Mouse (Mus musculus) neural tube, embryonic 13.5 days (tissue): ENCODE measurements around the gene Myoz2. TPM values are rescaled to one million over a fixed set of nuclear protein-coding genes. Genes with fewer than 3 reads are reported as not detected.

Experiments used
- ATAC-seq: fragments of 200-750 bp; cut with Nextera tagmentation; 2 replicates; pipeline ENCODE4 v1.8.0; 2017; ENCODE audit warnings: low read depth, mild to moderate bottlenecking, moderate TSS enrichment, moderate library complexity
- H3K27ac ChIP-seq: fragments of 300-500 bp; sonication (generic); replicated peaks from 2 replicates; pipeline ENCODE4 v1.5.1; 2015; ENCODE audit warnings: moderate library complexity, mild to moderate bottlenecking, inconsistent platforms
- H3K27me3 ChIP-seq: fragments of 300-500 bp; sonication (generic); 2 replicates; pipeline ENCODE4 v1.6.1; 2015; ENCODE audit warnings: mild to moderate bottlenecking, inconsistent platforms
- H3K36me3 ChIP-seq: fragments of 300-500 bp; sonication (generic); 2 replicates; pipeline ENCODE4 v1.6.1; 2015; ENCODE audit warnings: mild to moderate bottlenecking, inconsistent platforms
- H3K4me1 ChIP-seq: fragments of 300-500 bp; sonication (generic); replicated peaks from 2 replicates; pipeline ENCODE4 v1.6.1; 2015; ENCODE audit warnings: inconsistent platforms
- H3K4me2 ChIP-seq: fragments of 300-500 bp; sonication (generic); 2 replicates; pipeline ENCODE4 v1.6.1; 2015; ENCODE audit warnings: inconsistent platforms, mild to moderate bottlenecking, moderate library complexity
- H3K4me3 ChIP-seq: fragments of 300-500 bp; sonication (generic); 2 replicates; pipeline ENCODE4 v1.5.1; 2015; ENCODE audit warnings: mild to moderate bottlenecking, inconsistent platforms
- H3K9ac ChIP-seq: fragments of 300-500 bp; sonication (generic); 2 replicates; pipeline ENCODE4 v1.6.1; 2015; ENCODE audit warnings: moderate library complexity, mild to moderate bottlenecking, inconsistent platforms
- H3K9me3 ChIP-seq: fragments of 300-500 bp; sonication (generic); 2 replicates; pipeline ENCODE4 v1.6.1; 2016; ENCODE audit warnings: inconsistent platforms
- WGBS: fragments of 180-500 bp; shearing (Covaris S2); methylation state at CpG from one replicate; pipeline ENCODE4 v1.1.7; 2015; 5-methylcytosine and 5-hydroxymethylcytosine counted together
- polyA plus RNA-seq: library from polyadenylated mRNA; unstranded; fragments of >200 nt; fragmentation: Nextera tagmentation; extraction: Ambion mirVana; gene quantifications from 2 replicates; pipeline ENCODE4 v1.2.1, GENCODE M21; 2015

Myoz2 gene
- polyA plus RNA-seq, 1 experiment from 2014 or later, result 0.81 TPM

DNA sequence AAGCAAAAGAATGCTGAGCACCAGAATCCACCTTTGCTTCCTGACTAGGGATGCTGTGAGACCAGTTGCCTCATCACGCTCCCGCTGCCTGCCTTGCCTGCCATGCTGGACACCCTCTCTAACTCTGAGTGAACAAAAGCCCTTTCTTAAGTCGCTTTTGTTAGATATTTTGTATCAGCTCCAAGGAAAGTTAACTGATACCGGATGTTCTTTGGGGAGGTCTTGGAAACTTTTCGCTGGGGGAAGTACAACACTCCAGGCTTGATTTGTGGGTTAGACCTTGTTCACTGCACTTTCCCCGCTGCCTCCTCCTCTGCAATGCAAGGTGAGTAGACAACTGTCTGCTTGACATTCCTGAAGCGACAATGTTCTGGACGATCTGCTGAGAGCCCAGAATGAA is 36.3 kb downstream of the Myoz2 start:
- Histone ChIP-seq H3K4me1 (no peaks in the 10 kb centered on the region), H3K4me2 (no peak overlapping the region), H3K4me3 (no peak overlapping the region), H3K9me3 (peaks cover 4% of the 10 kb centered on the region; the same call in 1 of the 2 replicates), H3K27me3 (no peaks in the 10 kb centered on the region), H3K27ac (no peak overlapping the region), H3K36me3 (no peaks in the 10 kb centered on the region), H3K9ac (no peak overlapping the region)
- WGBS, result 73% methylated on average over 8 of the region's 8 CpGs
- ATAC-seq, result no peak

- 21% methylated on average over 1 of the region's 1 CpGs for WGBS
- no peak for ATAC-seq
These were observed 37.8 kb downstream of the Myoz2 start for GRCm38 (mm10) chr3:122996968-122997367.

GRCm38 (mm10) chr3:122986906-122987305 is 47.9 kb downstream of the Myoz2 start:
- 90% methylated on average over 11 of the region's 11 CpGs for WGBS
- no peak overlapping the region for H3K4me2 ChIP-seq
- no peaks in the 10 kb centered on the region for H3K36me3 ChIP-seq
- H3K9me3 ChIP-seq, result no peaks in the 10 kb centered on the region
- no peak overlapping the region for H3K9ac ChIP-seq
- H3K27me3 ChIP-seq, result no peaks in the 10 kb centered on the region
- peaks cover 13% of the 10 kb centered on the region; the same call in 1 of the 2 replicates for H3K4me1 ChIP-seq
- no peak overlapping the region for H3K27ac ChIP-seq
- no peak overlapping the region for H3K4me3 ChIP-seq
- ATAC-seq, result no peak

More at GRCm38 (mm10) chr3:122996968-122997367, 37.8 kb downstream of the Myoz2 start:
- Histone ChIP-seq H3K36me3 (no peaks in the 10 kb centered on the region), H3K9ac (no peak overlapping the region), H3K27me3 (no peaks in the 10 kb centered on the region), H3K9me3 (peaks cover 4% of the 10 kb centered on the region; the same call in 1 of the 2 replicates), H3K4me3 (no peak overlapping the region), H3K4me1 (no peaks in the 10 kb centered on the region), H3K4me2 (no peak overlapping the region), H3K27ac (no peak overlapping the region)

DNA sequence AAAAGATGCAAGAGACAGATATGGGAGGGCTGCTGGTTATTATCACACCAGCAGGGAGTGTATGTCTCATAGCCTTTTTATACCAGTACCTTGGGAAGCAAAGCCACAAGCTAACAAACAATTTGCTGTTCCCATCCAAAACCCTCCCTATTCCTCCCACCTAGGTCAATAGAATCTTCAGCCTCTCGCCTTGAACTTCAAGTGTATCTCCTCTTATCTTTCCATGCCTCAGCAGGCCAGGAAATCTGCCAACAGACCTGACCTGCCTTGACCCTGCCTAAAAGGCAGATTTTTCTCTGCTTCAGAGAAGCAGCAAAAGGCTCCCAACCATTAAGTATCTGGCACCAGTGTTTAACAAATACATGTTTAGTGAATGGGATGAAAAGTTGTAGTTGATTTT is 48.4 kb downstream of the Myoz2 start:
- ATAC-seq, result no peak
- Histone ChIP-seq H3K4me1 (peaks cover 13% of the 10 kb centered on the region; the same call in 1 of the 2 replicates), H3K27ac (no peak overlapping the region), H3K27me3 (no peaks in the 10 kb centered on the region), H3K4me3 (no peak overlapping the region), H3K36me3 (no peaks in the 10 kb centered on the region), H3K9ac (no peak overlapping the region), H3K4me2 (no peak overlapping the region), H3K9me3 (no peaks in the 10 kb centered on the region)
- 76% methylated on average over 1 of the region's 1 CpGs for WGBS

DNA sequence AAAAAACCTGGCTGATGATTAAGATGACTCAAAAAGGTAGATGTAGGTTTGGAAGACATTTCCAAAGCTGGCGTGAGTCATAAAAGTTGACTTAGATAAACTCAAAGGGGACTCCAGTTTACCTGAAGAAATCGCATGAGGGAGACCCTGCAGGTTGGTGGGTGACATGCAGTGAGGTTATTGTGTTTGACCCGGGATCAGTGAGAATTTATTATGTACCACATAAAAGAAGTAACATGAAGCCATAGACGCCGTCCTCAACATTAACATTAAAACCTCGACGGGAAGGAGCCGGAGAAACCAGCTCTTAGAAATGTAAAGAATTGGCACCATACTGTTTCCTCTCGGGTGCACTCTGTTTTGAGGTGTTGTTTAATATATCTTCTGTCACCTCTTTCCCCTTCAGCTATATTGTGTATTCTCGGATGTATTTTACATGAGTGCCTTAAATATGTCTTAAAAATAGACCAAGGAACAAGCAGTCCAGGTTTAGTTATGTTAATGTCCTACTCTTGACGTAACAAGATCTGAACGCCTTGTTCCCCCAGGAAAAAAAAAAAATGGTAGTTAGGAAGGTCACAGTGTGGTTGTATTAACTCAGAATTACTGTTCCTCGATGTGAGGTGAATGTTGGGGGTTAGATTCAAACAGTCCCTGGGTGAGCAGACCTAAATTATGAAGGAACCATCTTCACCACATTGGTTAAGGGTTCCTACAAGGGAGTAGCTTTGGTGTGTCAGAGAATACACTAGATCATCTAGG is 49.5 kb downstream of the Myoz2 start:
- Histone ChIP-seq H3K4me2 (peak overlapping the region; percentile 76), H3K9me3 (no peaks in the 10 kb centered on the region), H3K4me1 (peaks cover 13% of the 10 kb centered on the region; the same call in 1 of the 2 replicates), H3K27ac (peak overlapping the region; percentile 96), H3K4me3 (peak overlapping the region; percentile 76), H3K36me3 (no peaks in the 10 kb centered on the region), H3K27me3 (no peaks in the 10 kb centered on the region), H3K9ac (peak overlapping the region; percentile 89)
- ATAC-seq, result no peak
- WGBS, result 17% methylated on average over 13 of the region's 13 CpGs

- Histone ChIP-seq H3K9ac (peak within 1 kb of the TSS; percentile 89), H3K4me2 (peak within 1 kb of the TSS; percentile 76), H3K4me3 (peak within 1 kb of the TSS; percentile 76), H3K27ac (peak within 1 kb of the TSS; percentile 96), H3K27me3 (no peaks in the 10 kb centered on the region), H3K36me3 (no peaks in the 10 kb centered on the region), H3K4me1 (peaks cover 13% of the 10 kb centered on the region; the same call in 1 of the 2 replicates), H3K9me3 (no peaks in the 10 kb centered on the region)
- ATAC-seq, result peak; percentile 98
- under 1% methylated on average over 84 of the region's 94 CpGs for WGBS
These were observed 50.3 kb downstream of the Myoz2 start, which contains the start of gene Usp53 for GRCm38 (mm10) chr3:122984249-122985182. Gene Usp53, minus strand, starts transcription at chr3:122984510.

DNA sequence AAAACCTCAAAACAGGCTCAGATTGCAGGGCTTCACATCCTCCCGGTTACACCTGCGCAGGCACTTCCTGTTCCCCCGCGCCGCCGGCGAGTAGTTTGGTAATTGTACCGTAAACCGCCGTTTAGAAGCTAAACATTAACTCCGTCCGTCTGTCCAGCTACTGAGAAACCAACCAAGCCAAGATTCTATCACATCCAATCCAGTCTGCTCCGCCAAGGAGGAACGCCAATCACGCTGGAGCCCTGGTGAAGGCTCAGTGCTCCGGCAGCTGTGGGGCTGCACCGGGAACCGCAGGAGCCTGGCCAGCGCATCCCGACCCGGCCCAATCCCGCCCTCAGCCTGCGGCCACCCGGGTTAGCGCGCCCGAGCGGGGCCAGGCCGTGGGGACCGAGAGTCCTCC is 51.0 kb downstream of the Myoz2 start:
- H3K4me2 ChIP-seq, result peak overlapping the region; percentile 76
- H3K36me3 ChIP-seq, result peaks cover 3% of the 10 kb centered on the region; the same call in 1 of the 2 replicates
- peak; percentile 91 for ATAC-seq
- H3K27me3 ChIP-seq, result no peaks in the 10 kb centered on the region
- H3K4me1 ChIP-seq, result peaks cover 13% of the 10 kb centered on the region; the same call in 1 of the 2 replicates
- peak overlapping the region; percentile 96 for H3K27ac ChIP-seq
- H3K4me3 ChIP-seq, result peak overlapping the region; percentile 76
- no peaks in the 10 kb centered on the region for H3K9me3 ChIP-seq
- H3K9ac ChIP-seq, result peak overlapping the region; percentile 79
- under 1% methylated on average over 30 of the region's 30 CpGs for WGBS

GRCm38 (mm10) chr3:122975964-122976363 is 58.9 kb downstream of the Myoz2 start:
- Histone ChIP-seq H3K4me1 (no peaks in the 10 kb centered on the region; the same call in 1 of the 2 replicates), H3K9me3 (no peaks in the 10 kb centered on the region), H3K27me3 (no peaks in the 10 kb centered on the region), H3K36me3 (peaks cover 3% of the 10 kb centered on the region; the same call in 1 of the 2 replicates), H3K27ac (no peak overlapping the region), H3K4me3 (no peak overlapping the region), H3K4me2 (no peak overlapping the region), H3K9ac (no peak overlapping the region)
- WGBS, result 100% methylated on average over 1 of the region's 1 CpGs
- no peak for ATAC-seq

GRCm38 (mm10) chr3:122975363-122975762 is 59.5 kb downstream of the Myoz2 start:
- Histone ChIP-seq H3K36me3 (peaks cover 3% of the 10 kb centered on the region; the same call in 1 of the 2 replicates), H3K27me3 (no peaks in the 10 kb centered on the region), H3K4me1 (no peaks in the 10 kb centered on the region; the same call in 1 of the 2 replicates), H3K4me3 (no peak overlapping the region), H3K27ac (no peak overlapping the region), H3K9ac (no peak overlapping the region), H3K9me3 (no peaks in the 10 kb centered on the region), H3K4me2 (no peak overlapping the region)
- 85% methylated on average over 4 of the region's 4 CpGs for WGBS
- no peak for ATAC-seq

DNA sequence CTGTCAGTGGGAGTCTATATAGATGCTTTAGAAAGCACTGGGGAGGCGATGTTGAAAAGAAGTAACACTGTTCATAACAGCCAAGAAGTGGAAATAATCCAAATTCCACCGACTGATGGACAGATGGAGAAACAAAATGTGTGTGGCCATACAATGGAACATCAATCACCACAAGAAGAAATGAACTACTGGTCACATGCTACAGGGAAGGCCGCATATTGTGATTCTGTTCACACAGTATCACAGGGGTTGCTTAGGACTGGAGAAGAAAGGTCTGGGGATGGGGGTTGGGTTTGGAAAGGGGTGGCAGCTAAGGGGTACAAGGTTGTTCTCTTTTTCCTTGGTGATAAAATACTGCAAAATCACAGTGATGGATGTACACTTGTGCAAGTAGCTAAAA is 60.0 kb downstream of the Myoz2 start:
- H3K27me3 ChIP-seq, result no peaks in the 10 kb centered on the region
- ATAC-seq, result no peak
- no peak overlapping the region for H3K4me3 ChIP-seq
- no peak overlapping the region for H3K27ac ChIP-seq
- no peaks in the 10 kb centered on the region for H3K9me3 ChIP-seq
- no peaks in the 10 kb centered on the region; the same call in 1 of the 2 replicates for H3K4me1 ChIP-seq
- H3K36me3 ChIP-seq, result peaks cover 3% of the 10 kb centered on the region; the same call in 1 of the 2 replicates
- 53% methylated on average over 3 of the region's 3 CpGs for WGBS
- H3K9ac ChIP-seq, result no peak overlapping the region
- no peak overlapping the region for H3K4me2 ChIP-seq

- Histone ChIP-seq H3K27ac (no peak overlapping the region), H3K9ac (no peak overlapping the region), H3K4me3 (no peak overlapping the region), H3K27me3 (no peaks in the 10 kb centered on the region), H3K9me3 (no peaks in the 10 kb centered on the region), H3K4me1 (no peaks in the 10 kb centered on the region; the same call in 1 of the 2 replicates), H3K36me3 (peaks cover 6% of the 10 kb centered on the region), H3K4me2 (no peak overlapping the region)
- WGBS, result 73% methylated on average over 3 of the region's 3 CpGs
- ATAC-seq, result no peak
These were observed 62.5 kb downstream of the Myoz2 start for GRCm38 (mm10) chr3:122972126-122972822.
